ENCODE assay signal across 8 mouse cellular contexts in the genomic region with DNA sequence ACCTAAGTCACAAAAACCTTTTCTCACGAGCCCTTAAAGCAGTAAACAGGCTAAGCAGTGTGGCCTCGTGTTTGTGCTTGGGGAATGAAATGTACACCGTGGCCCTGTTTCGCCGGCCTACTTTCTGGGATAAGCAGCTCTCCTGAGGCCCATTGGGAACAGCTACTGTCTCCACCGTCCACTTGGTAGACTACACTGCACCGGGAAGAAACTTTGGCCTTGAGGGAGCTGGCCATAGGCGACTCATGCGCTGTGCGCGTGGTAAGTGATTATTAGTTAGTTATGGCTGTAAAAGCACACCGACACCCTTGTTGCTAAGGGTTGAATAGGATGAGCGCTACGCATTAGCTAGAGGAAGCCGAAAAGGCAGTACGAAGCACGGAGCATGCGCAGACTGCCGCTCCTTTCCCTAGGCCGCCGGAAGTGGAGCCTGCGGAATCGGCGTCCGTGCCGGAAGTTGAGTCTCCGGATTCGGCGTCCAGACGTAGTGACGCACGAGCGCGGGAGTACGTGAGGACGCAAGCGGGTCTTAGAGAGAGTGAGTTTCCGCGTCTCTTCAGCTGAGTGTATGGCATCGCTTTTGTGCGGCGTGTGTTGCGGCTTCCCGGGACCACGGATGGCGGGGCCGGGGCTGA. TPM values are rescaled to one million over a fixed set of nuclear protein-coding genes. Genes with fewer than 3 reads are reported as not detected.
DNase-seq lines count a peak whose midpoint lies in the region; ATAC-seq and TF ChIP-seq lines count a peak whose summit lies in the region.

A gene (plus strand): TSS at position 342 of the 635 bp plus-strand sequence.

- WGBS in forebrain, embryonic 10.5 days: 6% methylated on average over 47 of the region's 47 CpGs
- 5% methylated on average over 47 of the region's 47 CpGs for WGBS in heart, embryonic 15.5 days
- 6% methylated on average over 47 of the region's 47 CpGs for WGBS in liver, embryonic 14.5 days (ENCODE audit: insufficient replicate concordance)
- WGBS in neural tube, embryonic 11.5 days: 5% methylated on average over 47 of the region's 47 CpGs
- 6% methylated on average over 47 of the region's 47 CpGs for WGBS in stomach, postnatal 0 days

- ATAC-seq in heart, embryonic 15.5 days (replicated peaks; ENCODE audit: insufficient number of reproducible peaks, insufficient read depth, low FRiP score, low read depth): peak; percentile 96
- peak; percentile 99 for ATAC-seq in liver, embryonic 14.5 days (ENCODE audit: insufficient read depth)
- peak; percentile 93 for ATAC-seq in neural tube, embryonic 11.5 days (ENCODE audit: insufficient read depth, low FRiP score, low TSS enrichment)
- peak; percentile 99 for ATAC-seq in stomach, postnatal 0 days (ENCODE audit: low FRiP score, low TSS enrichment)

- peak within 1 kb of the TSS; percentile 88 for H3K4me3 ChIP-seq in forebrain, embryonic 10.5 days
- H3K4me3 ChIP-seq in heart, embryonic 15.5 days: peak within 1 kb of the TSS; percentile 89
- peak within 1 kb of the TSS; percentile 83 to 92 for H3K4me3 ChIP-seq in liver, embryonic 14.5 days (ENCODE audit: insufficient read depth in 1 of 2, low read depth in 2 of 2, low read length in 2 of 2)
- peak within 1 kb of the TSS; percentile 88 for H3K4me3 ChIP-seq in neural tube, embryonic 11.5 days (ENCODE audit: low read depth, low read length)
- H3K4me3 ChIP-seq in stomach, postnatal 0 days (ENCODE audit: low read depth, low read length): peak within 1 kb of the TSS; percentile 86

- peaks cover 4% of the 10 kb centered on the region; the same call in 1 of the 2 replicates for H3K27me3 ChIP-seq in forebrain, embryonic 10.5 days (ENCODE audit: poor library complexity, severe bottlenecking)
- peaks cover 19% of the 10 kb centered on the region for H3K27me3 ChIP-seq in heart, embryonic 15.5 days
- no peaks in the 10 kb centered on the region for H3K27me3 ChIP-seq in liver, embryonic 14.5 days (ENCODE audit: control insufficient read depth, insufficient read depth, low read length)
- no peaks in the 10 kb centered on the region for H3K27me3 ChIP-seq in neural tube, embryonic 11.5 days (ENCODE audit: control insufficient read depth, insufficient read depth, low read length)
- no peaks in the 10 kb centered on the region for H3K27me3 ChIP-seq in stomach, postnatal 0 days (ENCODE audit: control insufficient read depth, insufficient read depth, low read length)

- DNase-seq in CD8-positive naive resting alpha-beta T cell, adult 2 months (ENCODE audit: low read depth in 2 of 2, low spot score in 2 of 2): peak; percentile 95
- DNase-seq in c-Kit-positive CD71-negative TER-119-negative erythroid progenitor cells, embryonic 14.5 days (ENCODE audit: low read depth): peak; percentile 90
- peak; percentile 98 for DNase-seq in forebrain, embryonic 10.5 days (ENCODE audit: extremely low spot score, low spot score)
- peak; percentile 98 to 99 for DNase-seq in kidney, postnatal 25 days
- peak; percentile 92 to 94 (median 93) for DNase-seq in liver, embryonic 14.5 days (ENCODE audit: low read depth in 3 of 3, low spot score in 3 of 3)
- DNase-seq in neural tube, embryonic 11.5 days (ENCODE audit: low spot score): peak; percentile 98
- DNase-seq in stomach, postnatal 0 days (ENCODE audit: low spot score): peak; percentile 95

- peak within 1 kb of the TSS; percentile 81 for H3K4me2 ChIP-seq in heart, embryonic 15.5 days
- H3K4me2 ChIP-seq in liver, embryonic 14.5 days (ENCODE audit: low read depth): peak within 1 kb of the TSS; percentile 70
- H3K4me2 ChIP-seq in neural tube, embryonic 11.5 days (ENCODE audit: low read depth): peak within 1 kb of the TSS; percentile 47
- H3K4me2 ChIP-seq in stomach, postnatal 0 days (replicated peaks; ENCODE audit: low read depth): peak within 1 kb of the TSS; percentile 66

- peak within 1 kb of the TSS; percentile 88 for H3K9ac ChIP-seq in heart, embryonic 15.5 days
- peak within 1 kb of the TSS; percentile 85 for H3K9ac ChIP-seq in liver, embryonic 14.5 days (replicated peaks)
- H3K9ac ChIP-seq in neural tube, embryonic 11.5 days (ENCODE audit: low read length): peak within 1 kb of the TSS; percentile 94
- H3K9ac ChIP-seq in stomach, postnatal 0 days (ENCODE audit: low read length): peak within 1 kb of the TSS; percentile 91

- no peak for TF ChIP-seq EP300 in liver, embryonic 14.5 days (IDR thresholded peaks at IDR 0.05; ENCODE audit: low read depth)
- TF ChIP-seq EP300 in stomach, postnatal 0 days (optimal IDR thresholded peaks at IDR 0.05): no peak

- H3K27ac ChIP-seq in forebrain, embryonic 10.5 days: peak within 1 kb of the TSS; percentile 98
- peak within 1 kb of the TSS; percentile 92 for H3K27ac ChIP-seq in heart, embryonic 15.5 days
- H3K27ac ChIP-seq in liver, embryonic 14.5 days: peak within 1 kb of the TSS; percentile 43
- H3K27ac ChIP-seq in neural tube, embryonic 11.5 days (ENCODE audit: low read depth, low read length): peak within 1 kb of the TSS; percentile 97
- peak within 1 kb of the TSS; percentile 97 for H3K27ac ChIP-seq in stomach, postnatal 0 days (replicated peaks)

- no peaks in the 10 kb centered on the region for H3K36me3 ChIP-seq in forebrain, embryonic 10.5 days (replicated peaks)
- no peaks in the 10 kb centered on the region for H3K36me3 ChIP-seq in heart, embryonic 15.5 days
- no peaks in the 10 kb centered on the region for H3K36me3 ChIP-seq in liver, embryonic 14.5 days (replicated peaks; ENCODE audit: control insufficient read depth, insufficient read depth, low read depth)
- no peaks in the 10 kb centered on the region for H3K36me3 ChIP-seq in neural tube, embryonic 11.5 days (ENCODE audit: control insufficient read depth, insufficient read depth, low read length)
- no peaks in the 10 kb centered on the region for H3K36me3 ChIP-seq in stomach, postnatal 0 days (ENCODE audit: control insufficient read depth, insufficient read depth, low read length)

- H3K9me3 ChIP-seq in forebrain, embryonic 10.5 days: no peaks in the 10 kb centered on the region
- no peaks in the 10 kb centered on the region for H3K9me3 ChIP-seq in heart, embryonic 15.5 days (replicated peaks)
- H3K9me3 ChIP-seq in liver, embryonic 14.5 days (ENCODE audit: control insufficient read depth, low read length): no peaks in the 10 kb centered on the region
- no peaks in the 10 kb centered on the region for H3K9me3 ChIP-seq in neural tube, embryonic 11.5 days (ENCODE audit: control insufficient read depth, low read length)
- H3K9me3 ChIP-seq in stomach, postnatal 0 days (ENCODE audit: control insufficient read depth, low read length): no peaks in the 10 kb centered on the region

- H3K4me1 ChIP-seq in forebrain, embryonic 10.5 days: peaks cover 38% of the 10 kb centered on the region
- peaks cover 10% of the 10 kb centered on the region for H3K4me1 ChIP-seq in heart, embryonic 15.5 days (replicated peaks)
- H3K4me1 ChIP-seq in liver, embryonic 14.5 days (replicated peaks; ENCODE audit: control insufficient read depth in 2 of 2, insufficient read depth in 2 of 2, low read length in 1 of 2): peaks cover 6 to 10% of the 10 kb centered on the region in 2 experiments
- peaks cover 10% of the 10 kb centered on the region for H3K4me1 ChIP-seq in neural tube, embryonic 11.5 days (ENCODE audit: control insufficient read depth, insufficient read depth, low read length)
- H3K4me1 ChIP-seq in stomach, postnatal 0 days (replicated peaks; ENCODE audit: control insufficient read depth, insufficient read depth): 0 out of 2 replicates have a peak, but pooled peaks cover 3% of the 10 kb centered on the region

- TF ChIP-seq CTCF in liver, embryonic 14.5 days (IDR thresholded peaks at IDR 0.05; ENCODE audit: low read depth): no peak
- TF ChIP-seq CTCF in stomach, postnatal 0 days (IDR thresholded peaks at IDR 0.05; ENCODE audit: low read depth): no peak

RNA-seq across cellular contexts. Expression of the gene that starts here (rescaled TPM):
- polyA plus RNA-seq in forebrain, embryonic 10.5 days (2016; fragmentation: Nextera tagmentation; extraction: Ambion mirVana): 10.2 and 10.6 TPM in 2 replicates
- 7.6 and 9.7 TPM in 2 replicates for polyA plus RNA-seq in heart, embryonic 15.5 days (2015; fragmentation: Nextera tagmentation; extraction: Ambion mirVana)
- 4.7 and 5.8 TPM in 2 replicates for polyA plus RNA-seq in liver, embryonic 14.5 days (2012; rRNA removed)
- 4.9 and 5.4 TPM in 2 replicates for polyA plus RNA-seq in liver, embryonic 14.5 days (2014; fragmentation: Nextera tagmentation; extraction: Ambion mirVana)
- polyA plus RNA-seq in neural tube, embryonic 11.5 days (2014; fragmentation: Nextera tagmentation; extraction: Ambion mirVana): 7.9 and 10.3 TPM in 2 replicates
- 7.5 and 7.9 TPM in 2 replicates for polyA plus RNA-seq in stomach, postnatal 0 days (2015; fragmentation: Nextera tagmentation; extraction: Ambion mirVana)

Comparison
In these comparisons a context has a peak if more than half of its experiments do, and no peak if none do; other contexts are left out.
1. Peak in every context shown above with its lines: DNase-seq, ATAC-seq, H3K4me3 ChIP-seq and H3K27ac ChIP-seq.
2. H3K27ac ChIP-seq: peak in every context shown above with its lines; median percentile 98 in forebrain, embryonic 10.5 days; 97 in neural tube, embryonic 11.5 days; 97 in stomach, postnatal 0 days; 92 in heart, embryonic 15.5 days; 43 in liver, embryonic 14.5 days.